Mouse (Mus musculus) midbrain, embryonic 16.5 days (tissue): ENCODE data around the gene Rasl11b. TPM values are rescaled to one million over a fixed set of nuclear protein-coding genes. Genes with fewer than 3 reads are reported as not detected.

Experiments used
- ATAC-seq: fragments of 200-750 bp; cut with Nextera tagmentation; 2 replicates; pipeline ENCODE4 v1.8.0; 2017; ENCODE audit warnings: moderate TSS enrichment
- H3K27ac ChIP-seq: fragments of 300-500 bp; sonication (generic); 2 replicates; pipeline ENCODE4 v1.5.1; 2014; ENCODE audit warnings: mild to moderate bottlenecking, low read length, mixed read lengths
- H3K27me3 ChIP-seq: fragments of 300-500 bp; sonication (generic); 2 replicates; pipeline ENCODE4 v1.6.1; 2014; ENCODE audit warnings: low read depth, low read length, mixed read lengths; ENCODE audit not compliant: control insufficient read depth, insufficient read depth
- H3K36me3 ChIP-seq: fragments of 300-500 bp; sonication (generic); 2 replicates; pipeline ENCODE4 v1.6.1; 2014; ENCODE audit warnings: mild to moderate bottlenecking, low read length, moderate library complexity, mixed read lengths; ENCODE audit not compliant: control insufficient read depth, insufficient read depth
- H3K4me1 ChIP-seq: fragments of 300-500 bp; sonication (generic); 2 replicates; pipeline ENCODE4 v1.6.1; 2014; ENCODE audit warnings: mild to moderate bottlenecking, low read length, mixed read lengths; ENCODE audit not compliant: control insufficient read depth, insufficient read depth
- H3K4me2 ChIP-seq: fragments of 300-500 bp; sonication (generic); 2 replicates; pipeline ENCODE4 v1.6.1; 2014; ENCODE audit warnings: mild to moderate bottlenecking, low read length, mixed read lengths
- H3K4me3 ChIP-seq: fragments of 300-500 bp; sonication (generic); 2 replicates; pipeline ENCODE4 v1.5.1; 2014; ENCODE audit warnings: low read depth, mild to moderate bottlenecking, low read length, moderate library complexity, mixed read lengths
- H3K9ac ChIP-seq: fragments of 300-500 bp; sonication (generic); 2 replicates; pipeline ENCODE4 v1.6.1; 2014; ENCODE audit warnings: low read depth, low read length, mixed read lengths
- H3K9me3 ChIP-seq: fragments of 300-500 bp; sonication (generic); replicated peaks from 2 replicates; pipeline ENCODE4 v1.6.1; 2014; ENCODE audit warnings: mild to moderate bottlenecking, low read length, mixed read lengths; ENCODE audit not compliant: control insufficient read depth, poor library complexity, severe bottlenecking
- whole genome bisulfite sequencing: fragments of 180-500 bp; shearing (Covaris S2); extraction: QIAGEN DNeasy Blood & Tissue Kit; methylation state at CpG from one replicate; pipeline ENCODE4 v1.1.7; 2014; 5-methylcytosine and 5-hydroxymethylcytosine counted together
- polyA plus RNA-seq: library from polyadenylated mRNA; unstranded; fragments of >200 nt; fragmentation: Nextera tagmentation; extraction: Ambion mirVana; gene quantifications from 2 replicates; pipeline ENCODE4 v1.2.1, GENCODE M21; 2015

Gene Rasl11b
- polyA plus RNA-seq, 1 experiment from 2014 or later = 12.4 TPM

GRCm38 (mm10) chr5:74175526-74176270 is 19.4 kb upstream of the Rasl11b start:
- H3K4me3 ChIP-seq = no peak overlapping the region
- no peak overlapping the region for H3K4me2 ChIP-seq
- 58% methylated on average over 14 of the region's 14 CpGs for WGBS
- no peak overlapping the region for H3K9ac ChIP-seq
- H3K9me3 ChIP-seq = no peaks in the 10 kb centered on the region
- no peak overlapping the region for H3K27ac ChIP-seq
- peaks cover 2% of the 10 kb centered on the region; the same call in 1 of the 2 replicates for H3K27me3 ChIP-seq
- H3K36me3 ChIP-seq = no peaks in the 10 kb centered on the region
- H3K4me1 ChIP-seq = peaks cover 10% of the 10 kb centered on the region; the same call in 1 of the 2 replicates
- no peak for ATAC-seq

GRCm38 (mm10) chr5:74180216-74180615 is 14.9 kb upstream of the Rasl11b start:
- WGBS = 5% methylated on average over 10 of the region's 10 CpGs
- Histone ChIP-seq H3K9ac (no peak overlapping the region), H3K27me3 (no peaks in the 10 kb centered on the region), H3K4me1 (0 out of 2 replicates have a peak, but pooled peaks cover 2% of the 10 kb centered on the region), H3K4me3 (no peak overlapping the region), H3K9me3 (no peaks in the 10 kb centered on the region), H3K4me2 (no peak overlapping the region), H3K36me3 (no peaks in the 10 kb centered on the region), H3K27ac (no peak overlapping the region)
- peak; percentile 57 for ATAC-seq

- no peak for ATAC-seq
- Histone ChIP-seq H3K36me3 (no peaks in the 10 kb centered on the region), H3K27me3 (no peaks in the 10 kb centered on the region), H3K9ac (no peak overlapping the region), H3K4me3 (no peak overlapping the region), H3K4me2 (no peak overlapping the region), H3K9me3 (no peaks in the 10 kb centered on the region), H3K27ac (no peak overlapping the region), H3K4me1 (no peaks in the 10 kb centered on the region)
- 50% methylated on average over 10 of the region's 10 CpGs for WGBS
Measured at GRCm38 (mm10) chr5:74183118-74183517, 12.0 kb upstream of the Rasl11b start.

- Histone ChIP-seq H3K27ac (no peak overlapping the region), H3K4me3 (no peak overlapping the region), H3K9ac (no peak overlapping the region), H3K27me3 (no peaks in the 10 kb centered on the region), H3K36me3 (no peaks in the 10 kb centered on the region), H3K4me1 (0 out of 2 replicates have a peak, but pooled peaks cover 3% of the 10 kb centered on the region), H3K9me3 (no peaks in the 10 kb centered on the region), H3K4me2 (no peak overlapping the region)
- WGBS = 88% methylated on average over 9 of the region's 9 CpGs
- no peak for ATAC-seq
Measured at GRCm38 (mm10) chr5:74184607-74185006, 10.5 kb upstream of the Rasl11b start.

- WGBS = 89% methylated on average over 12 of the region's 12 CpGs
- Histone ChIP-seq H3K36me3 (no peaks in the 10 kb centered on the region), H3K27me3 (no peaks in the 10 kb centered on the region; the same call in 1 of the 2 replicates), H3K4me1 (0 out of 2 replicates have a peak, but pooled peaks cover 9% of the 10 kb centered on the region), H3K9ac (no peak overlapping the region), H3K4me2 (no peak overlapping the region), H3K4me3 (no peak overlapping the region), H3K27ac (no peak overlapping the region), H3K9me3 (no peaks in the 10 kb centered on the region)
- ATAC-seq = no peak
Measured at GRCm38 (mm10) chr5:74188076-74188475, 7.0 kb upstream of the Rasl11b start.

GRCm38 (mm10) chr5:74188886-74189285 is 6.2 kb upstream of the Rasl11b start:
- H3K9me3 ChIP-seq = no peaks in the 10 kb centered on the region
- no peak overlapping the region for H3K9ac ChIP-seq
- WGBS = 73% methylated on average over 8 of the region's 8 CpGs
- H3K4me1 ChIP-seq = 0 out of 2 replicates have a peak, but pooled peaks cover 9% of the 10 kb centered on the region
- H3K27ac ChIP-seq = no peak overlapping the region
- H3K4me2 ChIP-seq = no peak overlapping the region
- no peak overlapping the region for H3K4me3 ChIP-seq
- no peaks in the 10 kb centered on the region; the same call in 1 of the 2 replicates for H3K27me3 ChIP-seq
- no peak for ATAC-seq
- no peaks in the 10 kb centered on the region for H3K36me3 ChIP-seq

- WGBS = 42% methylated on average over 9 of the region's 9 CpGs
- Histone ChIP-seq H3K27me3 (peaks cover 4% of the 10 kb centered on the region; the same call in 1 of the 2 replicates), H3K9me3 (no peaks in the 10 kb centered on the region), H3K9ac (no peak overlapping the region), H3K4me1 (peaks cover 16% of the 10 kb centered on the region), H3K27ac (no peak overlapping the region), H3K4me2 (no peak overlapping the region), H3K36me3 (no peaks in the 10 kb centered on the region), H3K4me3 (no peak overlapping the region)
- ATAC-seq = no peak
Measured at GRCm38 (mm10) chr5:74189484-74190160, 5.5 kb upstream of the Rasl11b start.

- 23% methylated on average over 9 of the region's 9 CpGs for WGBS
- no peak overlapping the region for H3K27ac ChIP-seq
- no peak overlapping the region for H3K9ac ChIP-seq
- H3K4me3 ChIP-seq = no peak overlapping the region
- no peaks in the 10 kb centered on the region for H3K9me3 ChIP-seq
- no peak overlapping the region for H3K4me2 ChIP-seq
- peaks cover 17% of the 10 kb centered on the region for H3K4me1 ChIP-seq
- peaks cover 4% of the 10 kb centered on the region; the same call in 1 of the 2 replicates for H3K27me3 ChIP-seq
- no peaks in the 10 kb centered on the region for H3K36me3 ChIP-seq
- no peak for ATAC-seq
Measured at GRCm38 (mm10) chr5:74190161-74190491, 5.0 kb upstream of the Rasl11b start.

GRCm38 (mm10) chr5:74190911-74191310 is 4.2 kb upstream of the Rasl11b start:
- Histone ChIP-seq H3K9me3 (no peaks in the 10 kb centered on the region), H3K27me3 (peaks cover 4% of the 10 kb centered on the region; the same call in 1 of the 2 replicates), H3K36me3 (no peaks in the 10 kb centered on the region), H3K27ac (no peak overlapping the region), H3K4me1 (peaks cover 21% of the 10 kb centered on the region), H3K4me2 (no peak overlapping the region), H3K9ac (no peak overlapping the region), H3K4me3 (no peak overlapping the region)
- ATAC-seq = no peak
- WGBS = 68% methylated on average over 5 of the region's 5 CpGs
